In the genomic region with DNA sequence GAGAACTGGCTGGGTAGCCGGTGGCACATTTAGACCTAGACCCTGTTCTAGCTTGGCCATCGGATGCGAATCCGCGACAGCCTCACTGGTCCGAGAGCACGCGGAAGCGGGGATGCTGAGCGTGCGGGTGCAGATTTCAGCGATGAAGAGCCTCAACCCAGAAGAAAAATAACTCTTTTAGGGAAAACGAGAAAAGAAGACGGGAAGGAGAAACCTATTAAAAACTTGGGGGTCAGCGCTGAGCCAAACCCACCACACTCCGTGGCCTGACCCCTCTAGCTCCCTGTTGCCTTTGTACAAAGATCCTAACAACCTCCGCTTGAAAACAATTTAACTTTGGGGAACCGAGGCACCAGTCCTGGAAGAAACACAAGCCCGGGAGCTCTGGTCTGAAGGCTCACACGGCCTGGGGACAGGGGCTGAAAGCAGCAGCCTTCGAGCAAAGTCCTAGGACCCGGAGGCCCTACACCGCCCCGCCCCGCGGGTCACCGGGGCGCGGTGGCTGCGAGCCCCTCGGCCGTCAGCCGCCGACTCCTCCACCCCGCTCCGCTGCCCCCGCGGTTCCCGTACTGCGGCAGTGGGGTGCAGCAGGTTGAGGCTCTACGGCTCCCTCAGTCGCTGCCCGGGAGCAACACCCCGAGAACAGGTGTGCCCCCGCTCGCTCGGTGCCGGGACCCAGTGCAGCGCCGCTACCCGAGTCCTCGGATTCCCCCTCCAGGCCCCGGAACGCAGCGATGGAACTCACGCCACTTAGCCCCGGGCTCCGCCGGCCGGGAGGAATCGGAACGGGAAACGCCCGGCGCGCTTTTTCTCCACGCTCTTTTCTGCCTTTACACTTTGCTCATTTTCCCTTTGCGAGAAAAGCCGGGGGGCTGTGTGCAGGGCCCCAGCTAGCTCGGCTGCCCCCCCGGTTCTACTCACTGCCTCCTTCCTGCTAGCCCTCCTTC, we compare ENCODE assay signal across 8 mouse cellular contexts. TPM values are rescaled to one million over a fixed set of nuclear protein-coding genes. Genes with fewer than 3 reads are reported as not detected.
A peak's percentile ranks its signal among the peaks of the same experiment; 100 is the strongest.
DNase-seq lines count a peak whose midpoint lies in the region; ATAC-seq and TF ChIP-seq lines count a peak whose summit lies in the region.

No protein-coding gene starts in this region.

- no peak for DNase-seq in kidney, adult 8-10 months
- DNase-seq in ZHBTc4 (ENCODE audit: low read depth, low spot score) (peak; percentile 61), MN1 (ENCODE audit: low spot score) (no peak)
- peak; percentile 58 for DNase-seq in forebrain, embryonic 10.5 days (ENCODE audit: extremely low spot score, low spot score)
- peak; percentile 23 for DNase-seq in hindbrain, postnatal 0 days (ENCODE audit: low spot score)
- peak; percentile 21 for DNase-seq in lung, postnatal 10 days
- peak; percentile 31 for DNase-seq in stomach, postnatal 0 days (ENCODE audit: low spot score)

- no peaks in the 10 kb centered on the region for H3K36me3 ChIP-seq in kidney, embryonic 14.5 days (ENCODE audit: control insufficient read depth, insufficient read depth, low read length)
- H3K36me3 ChIP-seq in forebrain, embryonic 10.5 days (replicated peaks), result no peaks in the 10 kb centered on the region
- no peaks in the 10 kb centered on the region for H3K36me3 ChIP-seq in hindbrain, postnatal 0 days (ENCODE audit: insufficient read depth, low read length)
- no peaks in the 10 kb centered on the region for H3K36me3 ChIP-seq in stomach, postnatal 0 days (ENCODE audit: control insufficient read depth, insufficient read depth, low read length)

- WGBS in kidney, embryonic 14.5 days, result under 1% methylated on average over 71 of the region's 71 CpGs
- WGBS in forebrain, embryonic 10.5 days, result under 1% methylated on average over 71 of the region's 71 CpGs
- under 1% methylated on average over 70 of the region's 71 CpGs for WGBS in hindbrain, postnatal 0 days
- 2% methylated on average over 69 of the region's 71 CpGs for WGBS in stomach, postnatal 0 days

- H3K9me3 ChIP-seq in kidney, embryonic 14.5 days (ENCODE audit: control insufficient read depth, low read length), result no peaks in the 10 kb centered on the region
- no peaks in the 10 kb centered on the region for H3K9me3 ChIP-seq in forebrain, embryonic 10.5 days
- no peaks in the 10 kb centered on the region for H3K9me3 ChIP-seq in hindbrain, postnatal 0 days (ENCODE audit: low read length)
- H3K9me3 ChIP-seq in stomach, postnatal 0 days (ENCODE audit: control insufficient read depth, low read length), result no peaks in the 10 kb centered on the region

- peaks cover 80% of the 10 kb centered on the region for H3K27me3 ChIP-seq in kidney, embryonic 14.5 days (ENCODE audit: control insufficient read depth, insufficient read depth, low read length)
- peaks cover 99% of the 10 kb centered on the region for H3K27me3 ChIP-seq in forebrain, embryonic 10.5 days (ENCODE audit: poor library complexity, severe bottlenecking)
- H3K27me3 ChIP-seq in hindbrain, postnatal 0 days (ENCODE audit: insufficient read depth, low read length), result peaks cover 34% of the 10 kb centered on the region
- H3K27me3 ChIP-seq in stomach, postnatal 0 days (ENCODE audit: control insufficient read depth, insufficient read depth, low read length), result peaks cover 24% of the 10 kb centered on the region

- H3K4me3 ChIP-seq in kidney, embryonic 14.5 days (ENCODE audit: low read length), result peak overlapping the region; percentile 48
- peak overlapping the region; percentile 60 for H3K4me3 ChIP-seq in forebrain, embryonic 10.5 days
- peak overlapping the region; percentile 44 for H3K4me3 ChIP-seq in hindbrain, postnatal 0 days (ENCODE audit: low read length)
- peak overlapping the region; percentile 43 for H3K4me3 ChIP-seq in stomach, postnatal 0 days (ENCODE audit: low read depth, low read length)

- TF ChIP-seq EP300 in stomach, postnatal 0 days (optimal IDR thresholded peaks at IDR 0.05), result no peak

- TF ChIP-seq CTCF in hindbrain, postnatal 0 days (IDR thresholded peaks at IDR 0.05; ENCODE audit: low read depth), result no peak
- TF ChIP-seq CTCF in stomach, postnatal 0 days (IDR thresholded peaks at IDR 0.05; ENCODE audit: low read depth), result no peak

- no peak; the same call in 1 of the 2 replicates for ATAC-seq in kidney, embryonic 14.5 days (ENCODE audit: low FRiP score, low TSS enrichment)
- ATAC-seq in hindbrain, postnatal 0 days, result no peak
- ATAC-seq in stomach, postnatal 0 days (ENCODE audit: low FRiP score, low TSS enrichment), result peak; percentile 28; the same call in 1 of the 2 replicates

- no peak overlapping the region for H3K9ac ChIP-seq in kidney, embryonic 14.5 days (ENCODE audit: low read depth, low read length)
- peak overlapping the region; percentile 42 for H3K9ac ChIP-seq in hindbrain, postnatal 0 days (replicated peaks; ENCODE audit: low read length)
- peak overlapping the region; percentile 27; the same call in 1 of the 2 replicates for H3K9ac ChIP-seq in stomach, postnatal 0 days (ENCODE audit: low read length)

- peaks cover 22% of the 10 kb centered on the region for H3K4me1 ChIP-seq in kidney, embryonic 14.5 days (ENCODE audit: control insufficient read depth, insufficient read depth, low read length)
- peaks cover 40% of the 10 kb centered on the region for H3K4me1 ChIP-seq in forebrain, embryonic 10.5 days
- peaks cover 4% of the 10 kb centered on the region; the same call in 1 of the 2 replicates for H3K4me1 ChIP-seq in hindbrain, postnatal 0 days (ENCODE audit: insufficient read depth, low read length)
- H3K4me1 ChIP-seq in stomach, postnatal 0 days (replicated peaks; ENCODE audit: control insufficient read depth, insufficient read depth), result no peaks in the 10 kb centered on the region

- H3K4me2 ChIP-seq in kidney, embryonic 14.5 days (replicated peaks; ENCODE audit: low read depth, low read length), result peak overlapping the region; percentile 92
- peak overlapping the region; percentile 77 for H3K4me2 ChIP-seq in hindbrain, postnatal 0 days (ENCODE audit: low read depth, low read length)
- peak overlapping the region; percentile 69 for H3K4me2 ChIP-seq in stomach, postnatal 0 days (replicated peaks; ENCODE audit: low read depth)

- H3K27ac ChIP-seq in kidney, embryonic 14.5 days (ENCODE audit: low read depth, low read length), result no peak overlapping the region
- H3K27ac ChIP-seq in forebrain, embryonic 10.5 days, result peak overlapping the region; percentile 67
- peak overlapping the region; percentile 65 for H3K27ac ChIP-seq in hindbrain, postnatal 0 days
- H3K27ac ChIP-seq in stomach, postnatal 0 days (replicated peaks), result 0 out of 2 replicates have a peak overlapping the region, but pooled peaks have one; percentile 8

RNA-seq across cellular contexts. Expression of a gene that starts 2.7 kb away (rescaled TPM):
- polyA plus RNA-seq in kidney, embryonic 14.5 days (2014; fragmentation: Nextera tagmentation; extraction: Ambion mirVana), result 50.8 and 59.3 TPM in 2 replicates
- polyA plus RNA-seq in forebrain, embryonic 10.5 days (2016; fragmentation: Nextera tagmentation; extraction: Ambion mirVana), result 94.3 and 98.2 TPM in 2 replicates
- 119 and 156 TPM in 2 replicates for total RNA-seq in hindbrain, postnatal 0 days (2014; rRNA removed)
- polyA plus RNA-seq in hindbrain, postnatal 0 days (2015; fragmentation: Nextera tagmentation; extraction: Ambion mirVana), result 101 and 105 TPM in 2 replicates
- polyA plus RNA-seq in stomach, postnatal 0 days (2015; fragmentation: Nextera tagmentation; extraction: Ambion mirVana), result 32.9 and 33.0 TPM in 2 replicates

RNA-seq across cellular contexts. Expression of a gene that starts 56.0 kb away (rescaled TPM):
- polyA plus RNA-seq in kidney, embryonic 14.5 days (2014; fragmentation: Nextera tagmentation; extraction: Ambion mirVana), result 138 and 161 TPM in 2 replicates
- 116 and 120 TPM in 2 replicates for polyA plus RNA-seq in forebrain, embryonic 10.5 days (2016; fragmentation: Nextera tagmentation; extraction: Ambion mirVana)
- 263 and 267 TPM in 2 replicates for total RNA-seq in hindbrain, postnatal 0 days (2014; rRNA removed)
- 277 and 295 TPM in 2 replicates for polyA plus RNA-seq in hindbrain, postnatal 0 days (2015; fragmentation: Nextera tagmentation; extraction: Ambion mirVana)
- polyA plus RNA-seq in stomach, postnatal 0 days (2015; fragmentation: Nextera tagmentation; extraction: Ambion mirVana), result 77.5 and 79.4 TPM in 2 replicates

Comparison
In these comparisons a context has a peak if more than half of its experiments do, and no peak if none do; other contexts are left out.
1. DNase-seq: peak in ZHBTc4 (single experiment), forebrain, embryonic 10.5 days (single experiment), hindbrain, postnatal 0 days (single experiment), lung, postnatal 10 days (single experiment) and stomach, postnatal 0 days (single experiment); none in kidney, adult 8-10 months (0 of 2) and MN1 (single experiment).
2. Peak in every context shown above with its lines, with median percentiles within 50 percentile points of each other: H3K4me2 ChIP-seq and H3K4me3 ChIP-seq.